Mouse (Mus musculus): ENCODE data around the gene March9. TPM values are rescaled to one million over a fixed set of nuclear protein-coding genes. Genes with fewer than 3 reads are reported as not detected.
"Not testable (repeated sequence)": the region's sequence is repeated elsewhere in the genome, so short reads cannot be mapped to it uniquely, and the experiment has no call there.

Gene March9
- polyA plus RNA-seq, 1 experiment = 5.4 TPM

DNA sequence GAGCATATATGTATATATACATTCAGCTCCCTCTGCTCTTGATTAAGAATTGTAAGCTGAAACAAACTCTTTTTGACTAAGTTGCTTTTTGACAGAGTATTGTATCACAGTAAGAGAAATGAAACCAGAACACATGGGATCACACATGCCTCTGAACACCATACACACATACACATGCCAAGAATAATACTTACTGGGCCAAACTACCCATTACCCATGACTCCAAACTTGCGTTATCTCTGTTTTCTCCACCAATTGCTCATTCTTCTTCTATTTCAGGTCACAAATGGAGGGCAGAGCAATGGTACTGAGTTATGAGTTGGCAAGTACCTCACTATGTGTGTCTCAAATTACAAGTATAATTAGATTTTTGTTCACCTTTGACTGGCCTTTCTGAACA, 14.0 kb upstream of the March9 start:
- Histone ChIP-seq H3K4me1 (ENCODE audit: control insufficient read depth, insufficient read depth, low read length) (peaks cover 7% of the 10 kb centered on the region), H3K4me3 (replicated peaks; ENCODE audit: extremely low read depth, low read depth, low read length) (no peak overlapping the region)
- WGBS = 85% methylated on average over 1 of the region's 1 CpGs
- TF ChIP-seq POLR2A (IDR thresholded peaks at IDR 0.05; ENCODE audit: borderline replicate concordance, extremely low read depth, low read depth, low read length) = no peak
- no peak for TF ChIP-seq CTCF (IDR thresholded peaks at IDR 0.05; ENCODE audit: insufficient read depth, low read length)
- no peak for DNase-seq

DNA sequence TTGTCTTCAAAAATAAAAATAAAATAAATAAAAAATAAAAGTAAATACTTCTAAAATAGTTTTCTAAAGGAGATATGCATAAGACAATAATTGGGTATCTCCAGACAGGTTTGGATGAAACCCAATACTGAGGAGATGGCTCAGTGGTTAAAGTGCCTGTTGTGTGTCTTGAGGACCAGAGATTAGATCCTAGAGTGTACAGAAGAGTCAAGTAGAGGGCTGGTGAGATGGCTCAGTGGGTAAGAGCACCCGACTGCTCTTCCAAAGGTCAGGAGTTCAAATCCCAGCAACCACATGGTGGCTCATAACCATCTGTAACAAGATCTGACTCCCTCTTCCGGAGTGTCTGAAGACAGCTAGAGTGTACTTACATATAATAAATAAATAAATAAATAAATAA, 13.0 kb upstream of the March9 start:
- 69% methylated on average over 2 of the region's 2 CpGs for WGBS

DNA sequence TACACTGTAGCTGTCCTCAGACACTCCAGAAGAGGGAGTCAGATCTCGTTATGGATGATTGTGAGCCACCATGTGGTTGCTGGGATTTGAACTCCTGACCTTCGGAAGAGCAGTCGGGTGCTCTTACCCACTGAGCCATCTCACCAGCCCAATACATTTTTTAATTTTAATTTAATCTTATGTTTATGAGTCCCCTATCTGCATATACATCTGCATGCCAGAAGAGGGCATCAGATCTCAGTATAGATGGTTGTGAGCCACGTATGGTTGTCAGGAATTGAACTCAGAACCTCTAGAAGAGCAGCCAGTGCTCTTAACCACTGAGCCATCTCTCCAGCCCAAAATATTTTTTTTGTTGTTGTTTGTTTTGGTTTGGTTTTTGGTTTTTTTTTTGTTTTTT, 12.3 kb upstream of the March9 start:
- DNase-seq; H3K4me1 ChIP-seq (ENCODE audit: control insufficient read depth, insufficient read depth, low read length); H3K4me3 ChIP-seq (replicated peaks; ENCODE audit: extremely low read depth, low read depth, low read length): not testable (repeated sequence)
- WGBS = 78% methylated on average over 4 of the region's 4 CpGs

More for the DNA sequence above, 13.0 kb upstream of the March9 start:
- not testable (repeated sequence) for H3K4me1 ChIP-seq (ENCODE audit: control insufficient read depth, insufficient read depth, low read length); H3K4me3 ChIP-seq (replicated peaks; ENCODE audit: extremely low read depth, low read depth, low read length); DNase-seq

DNA sequence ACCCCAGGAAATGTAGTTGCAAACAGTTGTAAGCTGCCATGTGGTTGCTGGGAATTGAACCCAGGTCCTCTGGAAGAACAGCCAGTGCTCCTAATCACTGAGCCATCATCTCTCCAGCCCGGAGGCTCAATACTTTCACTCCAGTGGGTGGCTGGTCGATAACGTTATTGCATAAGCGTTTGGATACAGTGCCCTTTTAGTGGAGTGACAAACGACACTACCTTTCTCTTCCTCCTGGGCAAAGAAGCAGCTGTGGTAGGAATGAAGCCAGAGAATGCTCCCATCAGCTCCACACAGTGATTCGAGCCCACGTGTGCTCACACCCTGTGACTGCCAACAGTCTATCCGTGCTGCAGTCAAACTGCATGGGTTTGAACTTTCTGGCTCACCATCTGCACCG, 11.2 kb upstream of the March9 start:
- no peak for DNase-seq
- no peak for TF ChIP-seq CTCF (IDR thresholded peaks at IDR 0.05; ENCODE audit: insufficient read depth, low read length)
- TF ChIP-seq POLR2A (IDR thresholded peaks at IDR 0.05; ENCODE audit: borderline replicate concordance, extremely low read depth, low read depth, low read length) = no peak
- Histone ChIP-seq H3K4me3 (replicated peaks; ENCODE audit: extremely low read depth, low read depth, low read length) (no peak overlapping the region), H3K4me1 (ENCODE audit: control insufficient read depth, insufficient read depth, low read length) (peaks cover 6% of the 10 kb centered on the region; the same call in 1 of the 2 replicates)
- 66% methylated on average over 9 of the region's 9 CpGs for WGBS

DNA sequence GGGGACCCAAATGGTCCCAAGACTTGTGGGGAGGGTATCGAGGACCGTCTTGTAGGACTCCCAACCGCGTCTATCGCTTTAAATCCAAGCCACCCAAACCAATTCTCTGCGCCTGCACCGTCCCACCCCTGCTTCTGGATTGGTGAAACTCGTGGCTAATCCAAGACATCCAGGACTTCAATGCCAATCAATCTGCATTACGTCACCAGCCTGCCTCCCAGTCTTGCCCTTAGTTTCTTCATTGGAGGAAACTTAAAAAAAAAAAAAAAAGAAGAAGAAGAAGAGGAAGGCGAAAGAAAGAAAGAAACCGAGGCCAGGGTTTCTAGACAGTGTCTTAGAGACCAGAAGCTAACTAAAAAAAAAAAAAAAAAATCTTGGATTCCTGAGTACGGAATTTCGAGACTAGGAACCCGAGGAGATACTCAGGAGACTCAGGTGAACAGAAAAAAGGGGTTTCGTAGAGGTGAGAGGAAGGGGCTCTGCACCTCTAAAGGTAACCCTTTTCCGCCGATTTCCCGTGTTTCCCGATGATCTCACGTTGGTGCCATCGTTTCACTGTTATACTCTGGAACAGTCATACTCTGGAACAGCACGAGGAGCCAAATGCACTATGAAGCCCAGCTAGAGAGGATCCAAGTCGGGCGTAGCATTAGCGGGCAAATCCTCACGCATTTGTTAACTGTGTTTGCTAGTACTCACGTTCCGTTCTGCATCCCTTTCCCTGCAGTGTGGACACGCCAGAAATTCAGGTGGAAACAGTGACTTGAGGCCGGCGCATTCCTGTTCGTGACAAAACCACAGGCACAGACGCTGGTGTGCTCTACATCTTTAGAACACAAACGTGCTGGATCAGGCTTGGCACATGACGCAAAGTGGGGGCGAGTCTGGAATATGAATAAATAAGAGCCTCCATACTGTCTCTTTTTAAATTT, 10.5 kb upstream of the March9 start, which contains the start of gene Tspan31:
Gene Tspan31 (minus strand): TSS at position 75 of the 932 bp plus-strand sequence.
- peak; percentile 76 for DNase-seq
- under 1% methylated on average over 36 of the region's 36 CpGs for WGBS
- TF ChIP-seq POLR2A (IDR thresholded peaks at IDR 0.05; ENCODE audit: borderline replicate concordance, extremely low read depth, low read depth, low read length) (peak; percentile 80; the same call in 1 of the 2 replicates), CTCF (IDR thresholded peaks at IDR 0.05; ENCODE audit: insufficient read depth, low read length) (no peak)

DNA sequence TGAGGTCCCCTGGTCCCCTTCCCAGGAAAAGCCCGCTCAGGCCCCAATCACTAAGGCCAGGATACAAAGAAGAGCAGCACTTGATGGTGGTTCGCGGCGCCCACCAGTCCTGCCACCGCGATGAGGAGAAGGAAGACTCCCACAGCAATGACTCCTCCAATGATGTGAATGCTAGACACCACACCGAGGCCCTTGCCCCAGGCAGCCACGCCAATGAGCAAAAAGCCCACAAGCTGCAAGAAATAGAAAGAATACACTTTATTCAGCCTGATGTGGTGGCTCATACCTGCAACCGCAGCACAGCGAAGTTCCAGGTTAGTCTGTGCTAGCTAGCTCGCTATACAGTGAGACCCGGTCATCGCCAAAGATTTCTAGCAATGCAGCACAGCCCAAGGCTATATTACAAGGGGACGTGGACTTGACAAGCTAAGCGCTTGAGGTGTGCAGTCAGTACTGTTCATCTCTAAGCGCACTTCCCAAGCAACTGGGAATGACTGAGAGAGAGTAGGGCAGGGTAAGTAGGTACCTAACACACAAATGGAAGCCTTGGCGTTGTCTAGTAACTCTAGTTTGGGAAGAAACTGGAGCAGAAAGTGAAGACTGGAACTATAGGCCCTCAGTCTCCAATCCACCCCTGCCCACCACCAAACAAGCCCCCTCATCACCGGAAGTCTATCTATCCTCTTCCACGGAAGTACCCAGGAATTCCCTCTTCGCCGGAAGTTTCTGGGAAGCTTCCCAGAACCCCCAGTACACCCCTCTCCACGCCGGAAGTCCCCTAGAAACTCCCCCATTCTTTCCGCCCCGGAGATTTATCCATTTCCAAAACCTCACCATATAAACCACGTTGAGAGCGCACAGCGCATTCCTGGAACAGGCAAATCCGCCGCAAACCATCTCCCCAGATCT, 9.6 kb upstream of the March9 start:
- TF ChIP-seq POLR2A (IDR thresholded peaks at IDR 0.05; ENCODE audit: borderline replicate concordance, extremely low read depth, low read depth, low read length) (no peak), CTCF (IDR thresholded peaks at IDR 0.05; ENCODE audit: insufficient read depth, low read length) (no peak)
- WGBS = 5% methylated on average over 30 of the region's 30 CpGs

More for the DNA sequence above, 10.5 kb upstream of the March9 start, which contains the start of gene Tspan31:
- Histone ChIP-seq H3K4me3 (replicated peaks; ENCODE audit: extremely low read depth, low read depth, low read length) (peak within 1 kb of the TSS; percentile 93), H3K4me1 (ENCODE audit: control insufficient read depth, insufficient read depth, low read length) (peaks cover 6% of the 10 kb centered on the region; the same call in 1 of the 2 replicates)

DNA sequence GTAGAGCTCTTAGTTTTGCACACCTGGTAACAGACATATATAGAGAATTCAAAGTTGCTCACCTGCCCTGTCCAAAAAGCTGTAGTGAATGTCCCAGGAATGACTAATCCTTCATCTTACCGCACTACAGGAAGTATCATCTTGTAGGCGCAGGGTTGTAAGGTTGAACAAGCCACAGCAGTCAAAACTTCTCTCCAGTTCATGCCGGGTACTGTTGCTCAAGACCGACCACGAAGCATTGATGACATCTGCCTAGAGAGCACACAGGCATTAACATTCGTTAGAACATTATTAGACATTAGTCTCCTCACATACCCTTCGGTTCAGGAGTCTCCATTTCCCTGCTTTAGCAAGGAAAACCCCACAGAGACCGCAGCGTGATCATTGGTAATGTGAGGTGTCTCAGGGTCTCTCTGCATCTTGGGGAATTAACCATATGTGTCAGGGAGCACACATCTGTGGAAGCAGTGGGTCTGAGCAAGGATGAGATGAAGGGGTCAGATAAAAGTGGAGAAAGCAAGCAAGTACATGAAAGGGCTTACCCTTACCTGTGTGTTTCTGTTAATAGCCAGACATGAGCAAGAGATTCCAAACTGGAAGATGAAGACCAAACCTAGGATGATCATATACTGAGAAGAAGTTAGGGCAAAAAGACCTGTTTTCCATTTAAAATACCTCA, 8.5 kb upstream of the March9 start:
- no peak for DNase-seq
- Histone ChIP-seq H3K4me1 (ENCODE audit: control insufficient read depth, insufficient read depth, low read length) (peaks cover 12% of the 10 kb centered on the region; the same call in 1 of the 2 replicates), H3K4me3 (replicated peaks; ENCODE audit: extremely low read depth, low read depth, low read length) (no peak overlapping the region)
- no peak for TF ChIP-seq CTCF (IDR thresholded peaks at IDR 0.05; ENCODE audit: insufficient read depth, low read length)
- TF ChIP-seq POLR2A (IDR thresholded peaks at IDR 0.05; ENCODE audit: borderline replicate concordance, extremely low read depth, low read depth, low read length) = no peak
- WGBS = 59% methylated on average over 9 of the region's 9 CpGs

More for the DNA sequence above, 9.6 kb upstream of the March9 start:
- no peak for DNase-seq
- peaks cover 9% of the 10 kb centered on the region; the same call in 1 of the 2 replicates for H3K4me1 ChIP-seq (ENCODE audit: control insufficient read depth, insufficient read depth, low read length)
- H3K4me3 ChIP-seq (replicated peaks; ENCODE audit: extremely low read depth, low read depth, low read length) = peak overlapping the region; percentile 93

DNA sequence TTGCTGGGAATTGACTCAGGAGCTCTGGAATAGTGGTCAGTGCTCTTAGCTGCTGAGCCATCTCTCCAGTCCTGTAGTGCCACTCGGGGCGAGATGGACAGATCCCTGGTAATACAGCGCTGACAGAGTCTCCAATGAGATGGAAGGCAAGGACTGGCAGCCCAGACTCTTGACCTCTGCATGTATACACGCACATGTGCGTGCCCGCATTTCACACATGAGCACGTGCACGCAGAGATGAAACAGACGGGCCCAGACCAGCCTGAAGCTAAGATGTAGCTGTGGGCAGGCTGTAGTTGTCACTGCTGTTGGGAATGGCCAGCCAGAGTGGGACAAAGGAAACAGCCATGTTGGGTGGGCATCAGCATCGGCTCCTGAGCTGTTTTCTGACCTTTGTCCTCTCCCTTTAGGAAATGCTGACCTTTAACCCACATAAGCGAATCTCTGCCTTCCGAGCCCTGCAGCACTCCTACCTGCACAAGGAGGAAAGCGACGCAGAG, 6.6 kb upstream of the March9 start:
- peaks cover 12% of the 10 kb centered on the region; the same call in 1 of the 2 replicates for H3K4me1 ChIP-seq (ENCODE audit: control insufficient read depth, insufficient read depth, low read length)
- DNase-seq = no peak
- TF ChIP-seq CTCF (IDR thresholded peaks at IDR 0.05; ENCODE audit: insufficient read depth, low read length) (no peak), POLR2A (IDR thresholded peaks at IDR 0.05; ENCODE audit: borderline replicate concordance, extremely low read depth, low read depth, low read length) (no peak)
- WGBS = 91% methylated on average over 14 of the region's 14 CpGs
- no peak overlapping the region for H3K4me3 ChIP-seq (replicated peaks; ENCODE audit: extremely low read depth, low read depth, low read length)

DNA sequence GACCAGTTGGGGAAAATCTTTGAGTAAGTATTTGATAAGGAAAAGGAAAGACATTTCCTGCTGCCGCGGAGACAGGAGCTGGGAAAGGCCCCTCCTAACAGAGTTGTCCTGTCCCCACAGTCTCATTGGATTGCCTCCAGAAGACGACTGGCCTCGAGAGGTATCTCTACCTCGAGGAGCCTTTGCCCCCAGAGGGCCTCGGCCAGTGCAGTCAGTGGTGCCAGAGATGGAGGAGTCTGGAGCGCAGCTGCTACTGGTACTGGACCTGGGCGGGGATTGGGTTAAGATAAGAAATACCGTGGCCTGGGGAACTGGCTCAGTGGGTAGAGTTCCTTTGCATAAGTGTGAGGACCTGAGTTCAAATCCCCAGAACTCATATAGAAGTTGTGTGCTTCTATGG, 6.0 kb upstream of the March9 start:
- TF ChIP-seq POLR2A (IDR thresholded peaks at IDR 0.05; ENCODE audit: borderline replicate concordance, extremely low read depth, low read depth, low read length) = no peak
- TF ChIP-seq CTCF (IDR thresholded peaks at IDR 0.05; ENCODE audit: insufficient read depth, low read length) = no peak
- Histone ChIP-seq H3K4me1 (ENCODE audit: control insufficient read depth, insufficient read depth, low read length) (peaks cover 12% of the 10 kb centered on the region; the same call in 1 of the 2 replicates), H3K4me3 (replicated peaks; ENCODE audit: extremely low read depth, low read depth, low read length) (no peak overlapping the region)
- 63% methylated on average over 9 of the region's 9 CpGs for WGBS
- no peak for DNase-seq
